Mouse (Mus musculus): ENCODE measurements around the gene Lemd1. TPM values are rescaled to one million over a fixed set of nuclear protein-coding genes. Genes with fewer than 3 reads are reported as not detected.
"Not testable (repeated sequence)": the region's sequence is repeated elsewhere in the genome, so short reads cannot be mapped to it uniquely, and the experiment has no call there.

The Lemd1 gene
- total RNA-seq, 2 experiments from 2014 or later, result not detected

GRCm38 (mm10) chr1:132162618-132163017 lies 28.6 kb upstream of the Lemd1 start:
- intact Hi-C loops (cut with DNase I); DNase-seq: not testable (repeated sequence)

- DNase-seq, result no peak
- intact Hi-C loops (cut with DNase I), result loop anchor here (5.0 kb wide), 1 partner anchor 37 kb away; no protein-coding TSS in a partner anchor
These were observed 26.3 kb upstream of the Lemd1 start for GRCm38 (mm10) chr1:132164780-132165518.

GRCm38 (mm10) chr1:132165859-132166258 lies 25.4 kb upstream of the Lemd1 start:
- intact Hi-C loops (cut with DNase I), result loop anchor here (5.0 kb wide), 1 partner anchor 36 kb away; no protein-coding TSS in a partner anchor
- no peak for DNase-seq

GRCm38 (mm10) chr1:132168115-132168767 lies 23.0 kb upstream of the Lemd1 start:
- intact Hi-C loops (cut with DNase I), result loop anchor here (5.0 kb wide), 1 partner anchor 34 kb away; no protein-coding TSS in a partner anchor
- no peak for DNase-seq

DNA sequence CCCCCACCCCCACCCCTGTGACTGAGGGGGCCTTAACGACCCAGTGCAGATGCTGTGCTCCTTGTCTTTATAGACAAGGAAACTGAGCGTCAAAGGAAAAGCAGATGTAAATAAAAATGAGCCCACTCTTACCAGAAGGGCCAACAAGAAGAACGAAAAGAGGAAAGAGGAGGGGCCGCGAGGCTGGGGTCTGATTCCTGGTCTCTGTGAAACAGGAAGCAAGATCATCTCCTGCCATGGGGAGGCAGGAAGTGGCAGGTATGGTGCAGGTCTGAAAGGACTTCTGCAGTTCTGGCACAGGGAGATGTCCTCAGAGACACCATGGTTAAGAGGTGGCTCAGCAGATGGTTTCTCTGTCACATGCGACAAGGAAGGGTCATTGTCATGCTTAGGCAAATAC lies 20.5 kb upstream of the Lemd1 start:
- DNase-seq, result no peak

DNA sequence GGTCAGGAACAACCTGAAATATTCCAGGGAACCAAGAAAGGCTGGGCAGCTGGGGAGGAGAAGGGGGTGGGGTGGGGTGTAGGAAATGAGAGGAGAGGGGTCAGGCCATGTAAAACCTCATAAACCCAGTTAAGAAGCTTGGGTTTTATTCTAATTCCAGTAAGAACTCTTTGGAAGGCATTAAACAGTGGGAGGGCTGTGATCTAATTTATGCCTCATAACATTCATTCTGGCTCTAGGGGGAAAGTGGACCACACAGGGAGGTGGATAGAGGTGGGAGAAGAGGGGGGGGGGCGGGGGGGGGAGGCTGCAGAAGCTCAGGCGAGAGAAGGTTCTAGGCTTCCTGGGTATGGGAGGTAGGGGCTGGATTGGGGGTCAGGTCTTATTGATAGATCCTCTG lies 19.6 kb upstream of the Lemd1 start:
- intact Hi-C loops (cut with DNase I), result no loop called here
- DNase-seq, result no peak

More for the DNA sequence above, 20.5 kb upstream of the Lemd1 start:
- intact Hi-C loops (cut with DNase I), result no loop called here

- DNase-seq, result no peak
- intact Hi-C loops (cut with DNase I), result no loop called here
These were observed 4.9 kb upstream of the Lemd1 start for GRCm38 (mm10) chr1:132186303-132186702.

GRCm38 (mm10) chr1:132188442-132189066 lies 2.7 kb upstream of the Lemd1 start:
- intact Hi-C loops (cut with DNase I), result no loop called here
- no peak for DNase-seq

GRCm38 (mm10) chr1:132189231-132189630 lies 2.0 kb upstream of the Lemd1 start:
- intact Hi-C loops (cut with DNase I), result no loop called here
- no peak for DNase-seq

DNA sequence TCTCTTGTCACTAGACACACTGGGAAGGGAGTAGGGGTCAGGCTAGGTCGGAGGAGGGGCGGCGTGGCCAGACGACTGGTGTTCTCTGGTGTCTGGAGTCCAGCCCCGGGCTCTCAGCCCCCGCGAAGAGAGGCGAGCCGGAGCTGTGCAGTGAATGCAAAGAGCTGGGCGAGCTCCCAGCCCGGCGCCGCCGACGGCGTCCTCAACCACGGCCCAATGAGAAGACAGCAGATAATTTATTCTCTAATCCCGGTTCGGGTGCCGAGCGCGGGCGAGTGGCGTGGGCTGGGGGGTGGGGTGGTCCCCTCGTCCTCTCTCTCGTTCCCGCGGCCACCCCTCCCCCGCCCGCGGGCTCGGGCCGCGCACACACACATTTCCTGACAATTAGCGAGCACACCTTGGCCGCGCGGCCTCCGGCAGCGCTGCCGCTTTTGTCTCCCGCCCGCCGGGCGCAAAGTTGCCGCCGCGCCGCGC lies 1.2 kb upstream of the Lemd1 start:
- intact Hi-C loops (cut with DNase I), result no loop called here
- DNase-seq, result no peak

DNA sequence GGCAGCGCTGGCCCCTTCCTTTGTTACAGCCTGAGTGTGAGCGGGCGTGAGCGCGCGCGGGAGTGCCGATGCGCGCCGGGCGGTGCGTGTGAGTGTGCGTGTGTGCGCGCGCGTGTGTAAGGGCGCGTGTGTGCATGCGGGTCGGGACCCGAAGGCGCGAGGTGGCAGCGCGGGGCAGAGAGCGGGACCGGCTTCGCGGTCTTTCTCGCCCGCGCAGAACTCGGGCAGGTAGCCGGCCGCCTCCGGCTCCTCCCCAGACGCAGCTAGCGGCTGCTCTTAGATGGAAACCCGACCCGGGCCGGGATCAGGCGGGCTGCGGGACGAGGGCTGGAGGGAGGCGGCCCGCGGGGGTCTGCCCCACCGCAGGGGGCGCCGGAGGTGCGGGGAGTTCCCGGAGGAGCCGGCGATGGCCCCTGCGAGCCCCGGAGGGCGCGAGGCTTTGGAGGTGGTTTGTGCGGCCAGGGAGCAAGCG lies 574 bp upstream of the Lemd1 start:
- intact Hi-C loops (cut with DNase I), result no loop called here
- DNase-seq, result no peak

DNA sequence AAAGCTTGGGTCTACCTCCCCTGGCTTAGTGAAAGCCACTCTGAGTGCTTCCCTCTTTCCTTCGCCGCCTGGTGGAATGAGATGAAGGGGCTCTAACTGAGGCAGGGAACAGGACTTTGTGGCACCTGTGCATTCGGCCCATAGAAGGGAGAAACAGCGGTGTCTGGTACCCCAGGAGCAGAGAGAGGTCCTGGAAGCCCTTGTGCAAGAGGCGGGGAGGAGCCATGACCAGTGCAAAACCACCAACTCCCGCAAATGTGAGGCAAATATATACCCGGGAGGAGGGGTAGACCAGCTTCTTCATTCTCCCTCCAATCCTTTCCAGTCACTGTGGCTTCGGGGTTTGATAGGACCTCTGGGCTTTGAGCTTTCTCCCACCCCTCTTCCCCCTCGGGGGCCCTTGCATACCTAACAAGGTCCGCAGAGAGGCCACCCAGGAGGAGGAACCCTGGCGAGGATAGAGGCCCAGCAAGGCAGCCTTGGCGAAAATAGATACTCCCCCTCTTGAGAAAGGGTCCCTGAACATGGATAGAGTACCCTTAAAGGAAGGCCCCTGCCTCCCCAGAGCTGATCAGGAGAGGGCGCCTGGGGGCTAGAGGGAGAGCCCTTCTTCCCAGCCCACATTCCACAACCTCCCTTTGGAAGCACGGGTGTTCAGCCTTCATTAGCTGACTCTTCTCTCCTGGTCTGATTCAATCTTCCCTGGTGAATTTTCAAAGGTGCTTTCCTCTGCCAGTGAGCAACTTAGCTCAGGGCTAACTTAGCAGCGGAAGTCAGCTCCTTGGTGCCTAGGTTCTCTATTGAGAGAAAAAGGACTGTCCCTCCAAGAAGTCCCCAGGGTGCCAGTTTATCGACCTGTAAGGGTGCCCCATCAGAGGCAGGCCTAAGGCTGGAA lies 802 bp downstream of the Lemd1 start:
- DNase-seq, result no peak
- intact Hi-C loops (cut with DNase I), result no loop called here

GRCm38 (mm10) chr1:132193806-132194205 lies 2.6 kb downstream of the Lemd1 start:
- no peak for DNase-seq
- intact Hi-C loops (cut with DNase I), result no loop called here

DNA sequence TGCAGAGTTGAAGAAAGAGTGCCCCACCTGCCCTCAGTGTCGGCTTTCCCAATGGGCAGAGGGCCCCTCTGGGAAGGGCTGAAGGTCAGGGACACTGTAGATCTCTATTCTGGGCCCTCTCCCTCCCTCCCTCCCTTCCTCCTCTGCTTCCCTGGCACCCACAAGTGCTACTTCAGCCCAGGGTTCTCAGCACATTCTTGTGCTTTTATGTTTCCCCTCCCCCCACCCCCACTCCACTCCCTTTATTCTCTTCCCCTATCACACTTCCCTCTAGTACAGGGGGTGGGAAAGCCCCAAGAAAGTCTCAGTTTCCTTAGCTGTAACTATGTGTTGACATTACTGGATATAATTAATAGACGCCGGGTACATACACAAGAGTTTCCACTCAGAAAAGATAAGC lies 3.4 kb downstream of the Lemd1 start:
- intact Hi-C loops (cut with DNase I), result no loop called here
- no peak for DNase-seq

GRCm38 (mm10) chr1:132195100-132195499 lies 3.9 kb downstream of the Lemd1 start:
- no peak for DNase-seq

GRCm38 (mm10) chr1:132195681-132196080 lies 4.5 kb downstream of the Lemd1 start:
- intact Hi-C loops (cut with DNase I), result no loop called here
- DNase-seq, result no peak

More at GRCm38 (mm10) chr1:132195100-132195499, 3.9 kb downstream of the Lemd1 start:
- intact Hi-C loops (cut with DNase I), result no loop called here

DNA sequence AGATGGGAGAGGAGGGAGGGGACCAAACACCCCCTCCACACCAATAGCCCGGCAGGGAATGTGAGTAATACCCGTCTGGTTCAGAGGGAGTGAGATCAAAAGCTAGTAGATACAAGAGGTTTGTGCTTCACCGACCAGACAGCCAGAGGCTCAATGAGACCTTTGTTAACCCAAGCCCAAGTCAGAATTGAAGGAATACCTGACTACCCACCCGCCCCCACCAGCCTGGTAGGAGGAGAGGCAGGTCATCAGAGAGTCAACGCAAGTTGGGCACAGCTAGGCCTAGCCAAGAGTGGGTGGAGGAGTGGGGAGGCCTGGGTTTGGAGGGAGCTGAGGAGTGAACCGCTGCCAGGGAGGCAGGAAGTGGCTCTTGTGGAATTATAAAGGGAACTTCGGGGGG lies 5.1 kb downstream of the Lemd1 start:
- no peak for DNase-seq
- intact Hi-C loops (cut with DNase I), result no loop called here

GRCm38 (mm10) chr1:132197666-132198065 lies 6.4 kb downstream of the Lemd1 start:
- intact Hi-C loops (cut with DNase I), result no loop called here
- no peak for DNase-seq

DNA sequence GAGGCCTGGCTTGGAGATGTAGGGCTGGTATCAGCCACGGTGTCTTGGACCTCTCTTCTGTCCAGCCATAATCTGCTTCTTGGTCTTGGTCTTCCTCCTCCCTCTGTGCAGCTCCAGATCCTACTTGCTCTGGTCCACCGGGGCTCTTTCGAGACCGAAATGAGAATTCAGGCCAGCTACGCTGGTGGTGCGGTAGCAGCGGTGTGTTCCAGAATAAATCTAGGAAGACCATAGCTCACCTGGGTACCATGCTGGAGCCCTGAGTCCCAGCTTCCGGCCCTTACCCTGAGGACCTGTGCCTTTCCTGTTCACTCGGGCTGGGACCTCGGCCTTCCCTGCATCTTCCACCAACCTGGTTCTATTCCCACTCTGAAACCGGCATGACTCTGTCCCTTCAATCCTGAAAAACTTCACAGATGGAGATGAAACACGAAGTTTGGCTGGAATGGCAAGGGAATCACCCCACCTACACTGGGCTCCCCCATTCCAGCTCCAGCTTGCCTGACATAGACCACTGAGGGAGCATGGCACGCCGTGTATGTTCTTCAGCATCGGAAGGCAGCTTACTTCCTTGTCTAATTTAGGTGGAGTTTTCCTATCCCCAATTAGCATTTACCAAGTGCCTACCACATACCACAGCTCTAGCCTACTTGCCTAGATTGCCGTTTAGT lies 7.3 kb downstream of the Lemd1 start:
- intact Hi-C loops (cut with DNase I), result no loop called here
- DNase-seq, result no peak

DNA sequence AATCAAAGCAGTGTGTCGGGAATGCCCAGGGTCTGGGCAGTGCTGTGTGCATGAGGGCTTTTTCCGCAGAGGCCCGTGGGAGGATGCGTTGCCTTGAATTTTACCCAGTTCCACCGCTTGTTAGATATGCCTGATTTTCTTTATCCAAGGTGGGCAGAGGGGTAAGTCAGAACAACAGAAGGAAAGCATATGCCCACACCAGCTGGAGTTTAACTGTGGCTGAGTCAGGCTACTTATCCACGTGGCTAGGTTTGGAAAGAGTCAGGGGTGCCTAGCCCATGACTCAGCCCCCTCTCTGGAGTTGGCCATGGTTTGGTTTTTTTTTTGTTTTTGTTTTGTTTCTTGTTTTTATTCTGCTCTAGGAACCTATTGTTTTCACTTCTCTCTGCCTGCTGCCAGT lies 8.0 kb downstream of the Lemd1 start:
- no peak for DNase-seq
- intact Hi-C loops (cut with DNase I), result no loop called here

Measured in gastrocnemius, postnatal 36 days (tissue).